Mouse (Mus musculus): ENCODE data around the gene Ubb. TPM values are rescaled to one million over a fixed set of nuclear protein-coding genes. Genes with fewer than 3 reads are reported as not detected.

The Ubb gene
- polyA plus RNA-seq, 1 experiment from 2014 or later, result 3,558 TPM

Other genes starting within 250 kb of the Ubb start
- gene Pigl, start 92.7 kb upstream of the Ubb start, polyA plus RNA-seq (2016; fragmentation: Nextera tagmentation; extraction: Ambion mirVana), result 14.7 and 15.9 TPM in 2 replicates
- 137 and 144 TPM in 2 replicates for gene Ncor1, start 92.6 kb upstream of the Ubb start, polyA plus RNA-seq (2016; fragmentation: Nextera tagmentation; extraction: Ambion mirVana)
- gene Cenpv, start 11.9 kb upstream of the Ubb start, polyA plus RNA-seq (2016; fragmentation: Nextera tagmentation; extraction: Ambion mirVana), result 23.0 and 25.4 TPM in 2 replicates
- 2.6 and 3.8 TPM in 2 replicates for gene Trpv2, start 23.3 kb downstream of the Ubb start, polyA plus RNA-seq (2016; fragmentation: Nextera tagmentation; extraction: Ambion mirVana)
- gene Lrrc75a, start 97.4 kb downstream of the Ubb start, polyA plus RNA-seq (2016; fragmentation: Nextera tagmentation; extraction: Ambion mirVana), result 11.2 and 12.9 TPM in 2 replicates
- 41.9 and 44.2 TPM in 2 replicates for gene Mmgt2, start 97.5 kb downstream of the Ubb start, polyA plus RNA-seq (2016; fragmentation: Nextera tagmentation; extraction: Ambion mirVana)
- gene Zfp287, start 180.7 kb downstream of the Ubb start, polyA plus RNA-seq (2016; fragmentation: Nextera tagmentation; extraction: Ambion mirVana), result 13.0 and 14.3 TPM in 2 replicates
- not detected in 2 replicates for gene Gm10428, start 201.9 kb downstream of the Ubb start, polyA plus RNA-seq (2016; fragmentation: Nextera tagmentation; extraction: Ambion mirVana)
- 25.6 and 28.5 TPM in 2 replicates for gene Zfp286, start 238.3 kb downstream of the Ubb start, polyA plus RNA-seq (2016; fragmentation: Nextera tagmentation; extraction: Ambion mirVana)

All from embryonic facial prominence, embryonic 10.5 days (tissue).